Mouse (Mus musculus) layer of hippocampus, adult 18-20 months (tissue): ENCODE results near the gene Adora1. TPM values are rescaled to one million over a fixed set of nuclear protein-coding genes. Genes with fewer than 3 reads are reported as not detected.

ENCODE experiments used
- DNase-seq, 2 experiments: peaks; one replicate each; pipeline ENCODE4 v3.0.0; 2022; ENCODE audit warnings: low spot score in 2 of 2
- total RNA-seq, 2 experiments: library from RNA; stranded (reverse); gene quantifications; 2 replicates each; pipeline ENCODE4 v1.2.3; 2021

Gene Adora1
- total RNA-seq, 2 experiments from 2014 or later, result 212 to 220 TPM

- DNase-seq, result no peak
Measured at GRCm38 (mm10) chr1:134240701-134241100, 5.5 kb upstream of the Adora1 start.

- no peak for DNase-seq
Measured at GRCm38 (mm10) chr1:134237438-134237837, 2.2 kb upstream of the Adora1 start.

- DNase-seq, result no peak
Measured at GRCm38 (mm10) chr1:134236142-134236541, 911 bp upstream of the Adora1 start.

- DNase-seq, result peak; percentile 67 to 83
Measured at GRCm38 (mm10) chr1:134234455-134235390, 508 bp downstream of the Adora1 start.

- DNase-seq, result no peak
Measured at GRCm38 (mm10) chr1:134233681-134234454, 1.4 kb downstream of the Adora1 start.

- DNase-seq, result peak; percentile 52 to 71
Measured at GRCm38 (mm10) chr1:134232778-134233531, 2.3 kb downstream of the Adora1 start.

- no peak for DNase-seq
Measured at GRCm38 (mm10) chr1:134232326-134232725, 2.9 kb downstream of the Adora1 start.

- DNase-seq, result no peak
Measured at GRCm38 (mm10) chr1:134231681-134232080, 3.5 kb downstream of the Adora1 start.

GRCm38 (mm10) chr1:134231270-134231669, 4.0 kb downstream of the Adora1 start:
- no peak for DNase-seq

- DNase-seq, result no peak
Measured at GRCm38 (mm10) chr1:134230638-134231228, 4.5 kb downstream of the Adora1 start.

GRCm38 (mm10) chr1:134229806-134230575, 5.2 kb downstream of the Adora1 start:
- no peak for DNase-seq

- DNase-seq, result no peak
Measured at GRCm38 (mm10) chr1:134226739-134227138, 8.5 kb downstream of the Adora1 start.

- no peak for DNase-seq
Measured at GRCm38 (mm10) chr1:134225375-134225774, 9.9 kb downstream of the Adora1 start.

- no peak for DNase-seq
Measured at GRCm38 (mm10) chr1:134224649-134225227, 10.5 kb downstream of the Adora1 start.

GRCm38 (mm10) chr1:134222122-134223055, 12.8 kb downstream of the Adora1 start:
- no peak for DNase-seq

- no peak for DNase-seq
Measured at GRCm38 (mm10) chr1:134221172-134221571, 14.1 kb downstream of the Adora1 start.

- no peak for DNase-seq
Measured at GRCm38 (mm10) chr1:134219608-134220007, 15.6 kb downstream of the Adora1 start.

GRCm38 (mm10) chr1:134217942-134218341, 17.3 kb downstream of the Adora1 start:
- DNase-seq, result no peak

- no peak for DNase-seq
Measured at GRCm38 (mm10) chr1:134217028-134217481, 18.2 kb downstream of the Adora1 start.
